Mouse (Mus musculus) bone marrow, adult 2 months (tissue): ENCODE results near the gene Olfr1341. TPM values are rescaled to one million over a fixed set of nuclear protein-coding genes. Genes with fewer than 3 reads are reported as not detected.

ENCODE experiments used
- H3K27ac ChIP-seq: fragments of 200-500 bp; 2 replicates; pipeline ENCODE4 v1.5.1; 2012; ENCODE audit warnings: low read depth, mild to moderate bottlenecking, control low read depth, inconsistent platforms, low read length; ENCODE audit not compliant: control insufficient read depth, poor library complexity, insufficient read depth
- H3K4me1 ChIP-seq: fragments of 200-500 bp; 2 replicates; pipeline ENCODE4 v1.6.1; 2011; ENCODE audit warnings: low read length; ENCODE audit not compliant: control insufficient read depth, insufficient read depth
- H3K4me3 ChIP-seq: fragments of 200-500 bp; replicated peaks from 2 replicates; pipeline ENCODE3; 2011; ENCODE audit warnings: mild to moderate bottlenecking, low read depth, low read length, control low read depth; ENCODE audit not compliant: control insufficient read depth
- CTCF ChIP-seq: fragments of 200-500 bp; IDR thresholded peaks from 2 replicates; pipeline ENCODE4 v1.5.1; 2011; ENCODE audit warnings: low read length, control low read depth; ENCODE audit not compliant: control insufficient read depth, insufficient read depth
- POLR2A ChIP-seq: fragments of 200-500 bp; IDR thresholded peaks from 2 replicates; pipeline ENCODE4 v1.6.1; 2011; ENCODE audit warnings: low read depth, mild to moderate bottlenecking, control low read depth, low read length, borderline replicate concordance; ENCODE audit not compliant: control insufficient read depth
- WGBS: fragments of 180-500 bp; shearing (Covaris S2); methylation state at CpG from one replicate; pipeline ENCODE4 v1.1.7; 2018; 5-methylcytosine and 5-hydroxymethylcytosine counted together
- polyA plus RNA-seq: library from polyadenylated mRNA; stranded (reverse); fragments of >200 nt; gene quantifications from 2 replicates; pipeline ENCODE4 v1.2.4, GENCODE M21; 2011; ENCODE audit warnings: low replicate concordance; ENCODE audit not compliant: missing spikeins, insufficient read depth, insufficient read length

Olfr1341 gene
- polyA plus RNA-seq, result not detected in 2 replicates

GRCm38 (mm10) chr4:118703223-118703622 lies at the start of gene Olfr1341:
Gene Olfr1341, plus strand, starts transcription at chr4:118703523.
- Histone ChIP-seq H3K27ac (no peak within 1 kb of the TSS), H3K4me1 (no peaks in the 10 kb centered on the region), H3K4me3 (no peak within 1 kb of the TSS)
- TF ChIP-seq POLR2A (no peak), CTCF (no peak)
- WGBS, result 78% methylated on average over 3 of the region's 3 CpGs

- no peak within 1 kb of the TSS for H3K4me3 ChIP-seq
These were observed 44.7 kb upstream of the Olfr1341 start, which contains the start of gene Olfr62 for GRCm38 (mm10) chr4:118658652-118659051. Gene Olfr62, plus strand, starts transcription at chr4:118658952.

GRCm38 (mm10) chr4:118687086-118687485 lies 16.2 kb upstream of the Olfr1341 start:
- H3K4me3 ChIP-seq, result no peak overlapping the region
- H3K27ac ChIP-seq, result no peak overlapping the region
- WGBS, result 53% methylated on average over 2 of the region's 2 CpGs
- H3K4me1 ChIP-seq, result no peaks in the 10 kb centered on the region
- TF ChIP-seq CTCF (no peak), POLR2A (no peak)

More at GRCm38 (mm10) chr4:118658652-118659051, 44.7 kb upstream of the Olfr1341 start, which contains the start of gene Olfr62:
- TF ChIP-seq POLR2A, result no peak
- no peak for TF ChIP-seq CTCF
- Histone ChIP-seq H3K27ac (no peak within 1 kb of the TSS), H3K4me1 (no peaks in the 10 kb centered on the region; the same call in 1 of the 2 replicates)

GRCm38 (mm10) chr4:118692412-118692973 lies 10.8 kb upstream of the Olfr1341 start, which contains the start of gene Olfr1342:
Gene Olfr1342, minus strand, starts transcription at chr4:118692756.
- 8% methylated on average over 12 of the region's 12 CpGs for WGBS
- TF ChIP-seq POLR2A (no peak), CTCF (no peak)
- H3K4me1 ChIP-seq, result no peaks in the 10 kb centered on the region; the same call in 1 of the 2 replicates

GRCm38 (mm10) chr4:118693812-118694211 lies 9.5 kb upstream of the Olfr1341 start:
- TF ChIP-seq POLR2A (no peak), CTCF (no peak)
- Histone ChIP-seq H3K4me3 (no peak overlapping the region), H3K4me1 (no peaks in the 10 kb centered on the region; the same call in 1 of the 2 replicates), H3K27ac (no peak overlapping the region)
- WGBS, result 72% methylated on average over 2 of the region's 2 CpGs

More at GRCm38 (mm10) chr4:118692412-118692973, 10.8 kb upstream of the Olfr1341 start, which contains the start of gene Olfr1342:
- Histone ChIP-seq H3K27ac (no peak within 1 kb of the TSS), H3K4me3 (no peak within 1 kb of the TSS)

GRCm38 (mm10) chr4:118708086-118708485 lies 4.8 kb downstream of the Olfr1341 start:
- no peak overlapping the region for H3K27ac ChIP-seq
- no peak overlapping the region for H3K4me3 ChIP-seq
- H3K4me1 ChIP-seq, result no peaks in the 10 kb centered on the region
- TF ChIP-seq CTCF, result no peak
- TF ChIP-seq POLR2A, result no peak
- whole genome bisulfite sequencing, result 73% methylated on average over 5 of the region's 5 CpGs

GRCm38 (mm10) chr4:118711656-118712055 lies 8.3 kb downstream of the Olfr1341 start:
- WGBS, result 67% methylated on average over 1 of the region's 1 CpGs
- Histone ChIP-seq H3K4me3 (no peak overlapping the region), H3K27ac (no peak overlapping the region), H3K4me1 (no peaks in the 10 kb centered on the region)
- no peak for TF ChIP-seq POLR2A
- TF ChIP-seq CTCF, result no peak

GRCm38 (mm10) chr4:118719838-118720237 lies 16.5 kb downstream of the Olfr1341 start, which contains the start of gene Olfr1340:
Gene Olfr1340, plus strand, starts transcription at chr4:118720138.
- H3K4me3 ChIP-seq, result no peak within 1 kb of the TSS
- no peak within 1 kb of the TSS for H3K27ac ChIP-seq
- H3K4me1 ChIP-seq, result no peaks in the 10 kb centered on the region
- TF ChIP-seq CTCF, result no peak

GRCm38 (mm10) chr4:118721742-118722483 lies 18.6 kb downstream of the Olfr1341 start:
- Histone ChIP-seq H3K4me3 (no peak overlapping the region), H3K4me1 (no peaks in the 10 kb centered on the region), H3K27ac (no peak overlapping the region)
- 51% methylated on average over 10 of the region's 10 CpGs for WGBS
- TF ChIP-seq POLR2A (no peak), CTCF (no peak)
